Mouse (Mus musculus): ENCODE results near the gene Cradd. TPM values are rescaled to one million over a fixed set of nuclear protein-coding genes. Genes with fewer than 3 reads are reported as not detected.

Cradd gene
- polyA plus RNA-seq, 1 experiment from 2014 or later = 10.4 TPM

GRCm38 (mm10) chr10:95147136-95147901 lies 176.6 kb downstream of the Cradd start:
- Histone ChIP-seq H3K4me2 (replicated peaks; ENCODE audit: low read depth, low read length) (no peak overlapping the region), H3K27ac (ENCODE audit: low read length) (no peak overlapping the region), H3K9ac (replicated peaks; ENCODE audit: low read length) (no peak overlapping the region), H3K4me3 (ENCODE audit: low read length) (no peak overlapping the region), H3K27me3 (ENCODE audit: insufficient read depth, low read length) (no peaks in the 10 kb centered on the region), H3K36me3 (ENCODE audit: insufficient read depth, low read length) (no peaks in the 10 kb centered on the region), H3K4me1 (ENCODE audit: insufficient read depth, low read length) (peaks cover 47% of the 10 kb centered on the region), H3K9me3 (ENCODE audit: low read length) (no peaks in the 10 kb centered on the region)
- no peak for ATAC-seq (ENCODE audit: low FRiP score, low TSS enrichment)
- 83% methylated on average over 6 of the region's 6 CpGs for WGBS

GRCm38 (mm10) chr10:95146491-95146890 lies 177.4 kb downstream of the Cradd start:
- H3K4me1 ChIP-seq (ENCODE audit: insufficient read depth, low read length) = peaks cover 47% of the 10 kb centered on the region
- H3K27ac ChIP-seq (ENCODE audit: low read length) = no peak overlapping the region
- H3K27me3 ChIP-seq (ENCODE audit: insufficient read depth, low read length) = no peaks in the 10 kb centered on the region
- ATAC-seq (ENCODE audit: low FRiP score, low TSS enrichment) = no peak
- H3K9ac ChIP-seq (replicated peaks; ENCODE audit: low read length) = no peak overlapping the region
- no peak overlapping the region for H3K4me2 ChIP-seq (replicated peaks; ENCODE audit: low read depth, low read length)
- no peaks in the 10 kb centered on the region for H3K36me3 ChIP-seq (ENCODE audit: insufficient read depth, low read length)
- 45% methylated on average over 5 of the region's 5 CpGs for WGBS
- no peak overlapping the region for H3K4me3 ChIP-seq (ENCODE audit: low read length)
- no peaks in the 10 kb centered on the region for H3K9me3 ChIP-seq (ENCODE audit: low read length)

- no peaks in the 10 kb centered on the region for H3K9me3 ChIP-seq (ENCODE audit: low read length)
- no peak overlapping the region for H3K4me3 ChIP-seq (ENCODE audit: low read length)
- 0 out of 2 replicates have a peak overlapping the region, but pooled peaks have one; percentile 10 for H3K27ac ChIP-seq (ENCODE audit: low read length)
- H3K4me2 ChIP-seq (replicated peaks; ENCODE audit: low read depth, low read length) = 0 out of 2 replicates have a peak overlapping the region, but pooled peaks have one; percentile 5
- 37% methylated on average over 9 of the region's 9 CpGs for WGBS
- H3K9ac ChIP-seq (replicated peaks; ENCODE audit: low read length) = no peak overlapping the region
- H3K27me3 ChIP-seq (ENCODE audit: insufficient read depth, low read length) = no peaks in the 10 kb centered on the region
- no peaks in the 10 kb centered on the region for H3K36me3 ChIP-seq (ENCODE audit: insufficient read depth, low read length)
- no peak for ATAC-seq (ENCODE audit: low FRiP score, low TSS enrichment)
- peaks cover 47% of the 10 kb centered on the region for H3K4me1 ChIP-seq (ENCODE audit: insufficient read depth, low read length)
These were observed 178.6 kb downstream of the Cradd start for GRCm38 (mm10) chr10:95145204-95145926.

GRCm38 (mm10) chr10:95144414-95145130 lies 179.4 kb downstream of the Cradd start:
- Histone ChIP-seq H3K9ac (replicated peaks; ENCODE audit: low read length) (no peak overlapping the region), H3K9me3 (ENCODE audit: low read length) (no peaks in the 10 kb centered on the region), H3K27ac (ENCODE audit: low read length) (no peak overlapping the region), H3K27me3 (ENCODE audit: insufficient read depth, low read length) (no peaks in the 10 kb centered on the region), H3K4me1 (ENCODE audit: insufficient read depth, low read length) (peaks cover 47% of the 10 kb centered on the region), H3K4me3 (ENCODE audit: low read length) (no peak overlapping the region), H3K36me3 (ENCODE audit: insufficient read depth, low read length) (no peaks in the 10 kb centered on the region), H3K4me2 (replicated peaks; ENCODE audit: low read depth, low read length) (no peak overlapping the region)
- 37% methylated on average over 6 of the region's 6 CpGs for WGBS
- no peak for ATAC-seq (ENCODE audit: low FRiP score, low TSS enrichment)

GRCm38 (mm10) chr10:95143446-95144114 lies 180.4 kb downstream of the Cradd start:
- Histone ChIP-seq H3K4me2 (replicated peaks; ENCODE audit: low read depth, low read length) (no peak overlapping the region), H3K4me1 (ENCODE audit: insufficient read depth, low read length) (peaks cover 47% of the 10 kb centered on the region), H3K27me3 (ENCODE audit: insufficient read depth, low read length) (no peaks in the 10 kb centered on the region), H3K9ac (replicated peaks; ENCODE audit: low read length) (no peak overlapping the region), H3K27ac (ENCODE audit: low read length) (0 out of 2 replicates have a peak overlapping the region, but pooled peaks have one; percentile 22), H3K4me3 (ENCODE audit: low read length) (no peak overlapping the region), H3K9me3 (ENCODE audit: low read length) (no peaks in the 10 kb centered on the region), H3K36me3 (ENCODE audit: insufficient read depth, low read length) (no peaks in the 10 kb centered on the region)
- ATAC-seq (ENCODE audit: low FRiP score, low TSS enrichment) = no peak
- 26% methylated on average over 2 of the region's 2 CpGs for WGBS

- Histone ChIP-seq H3K4me1 (ENCODE audit: insufficient read depth, low read length) (peaks cover 47% of the 10 kb centered on the region), H3K9ac (replicated peaks; ENCODE audit: low read length) (no peak overlapping the region), H3K9me3 (ENCODE audit: low read length) (no peaks in the 10 kb centered on the region), H3K4me3 (ENCODE audit: low read length) (no peak overlapping the region), H3K27ac (ENCODE audit: low read length) (peak overlapping the region; percentile 22; the same call in 1 of the 2 replicates), H3K4me2 (replicated peaks; ENCODE audit: low read depth, low read length) (no peak overlapping the region), H3K27me3 (ENCODE audit: insufficient read depth, low read length) (no peaks in the 10 kb centered on the region), H3K36me3 (ENCODE audit: insufficient read depth, low read length) (no peaks in the 10 kb centered on the region)
- ATAC-seq (ENCODE audit: low FRiP score, low TSS enrichment) = peak; percentile 72
- 14% methylated on average over 11 of the region's 11 CpGs for WGBS
These were observed 181.0 kb downstream of the Cradd start for GRCm38 (mm10) chr10:95142844-95143435.

GRCm38 (mm10) chr10:95141075-95141474 lies 182.9 kb downstream of the Cradd start:
- no peak overlapping the region for H3K4me3 ChIP-seq (ENCODE audit: low read length)
- H3K36me3 ChIP-seq (ENCODE audit: insufficient read depth, low read length) = no peaks in the 10 kb centered on the region
- no peak overlapping the region for H3K9ac ChIP-seq (replicated peaks; ENCODE audit: low read length)
- H3K4me2 ChIP-seq (replicated peaks; ENCODE audit: low read depth, low read length) = no peak overlapping the region
- no peak for ATAC-seq (ENCODE audit: low FRiP score, low TSS enrichment)
- no peak overlapping the region for H3K27ac ChIP-seq (ENCODE audit: low read length)
- peaks cover 35% of the 10 kb centered on the region for H3K4me1 ChIP-seq (ENCODE audit: insufficient read depth, low read length)
- no peaks in the 10 kb centered on the region for H3K9me3 ChIP-seq (ENCODE audit: low read length)
- H3K27me3 ChIP-seq (ENCODE audit: insufficient read depth, low read length) = no peaks in the 10 kb centered on the region
- 68% methylated on average over 3 of the region's 3 CpGs for WGBS

- no peak for ATAC-seq (ENCODE audit: low FRiP score, low TSS enrichment)
- Histone ChIP-seq H3K4me2 (replicated peaks; ENCODE audit: low read depth, low read length) (no peak overlapping the region), H3K36me3 (ENCODE audit: insufficient read depth, low read length) (no peaks in the 10 kb centered on the region), H3K27me3 (ENCODE audit: insufficient read depth, low read length) (no peaks in the 10 kb centered on the region), H3K4me1 (ENCODE audit: insufficient read depth, low read length) (peaks cover 28% of the 10 kb centered on the region), H3K9ac (replicated peaks; ENCODE audit: low read length) (no peak overlapping the region), H3K27ac (ENCODE audit: low read length) (no peak overlapping the region), H3K4me3 (ENCODE audit: low read length) (no peak overlapping the region), H3K9me3 (ENCODE audit: low read length) (no peaks in the 10 kb centered on the region)
These were observed 183.7 kb downstream of the Cradd start for GRCm38 (mm10) chr10:95140191-95140590.

- Histone ChIP-seq H3K4me3 (ENCODE audit: low read length) (no peak overlapping the region), H3K9me3 (ENCODE audit: low read length) (no peaks in the 10 kb centered on the region), H3K36me3 (ENCODE audit: insufficient read depth, low read length) (no peaks in the 10 kb centered on the region), H3K27ac (ENCODE audit: low read length) (no peak overlapping the region), H3K9ac (replicated peaks; ENCODE audit: low read length) (no peak overlapping the region), H3K4me1 (ENCODE audit: insufficient read depth, low read length) (peaks cover 22% of the 10 kb centered on the region), H3K27me3 (ENCODE audit: insufficient read depth, low read length) (no peaks in the 10 kb centered on the region), H3K4me2 (replicated peaks; ENCODE audit: low read depth, low read length) (no peak overlapping the region)
- WGBS = 68% methylated on average over 8 of the region's 8 CpGs
- ATAC-seq (ENCODE audit: low FRiP score, low TSS enrichment) = no peak
These were observed 184.3 kb downstream of the Cradd start for GRCm38 (mm10) chr10:95139645-95140044.

Measured in kidney, embryonic 16.5 days (tissue).